Mouse (Mus musculus) bone marrow, adult 2 months (tissue): Measurements from ENCODE around the gene Grn. TPM values are rescaled to one million over a fixed set of nuclear protein-coding genes. Genes with fewer than 3 reads are reported as not detected.
"Not testable (repeated sequence)": the region's sequence is repeated elsewhere in the genome, so short reads cannot be mapped to it uniquely, and the experiment has no call there.

Experiments used
- H3K27ac ChIP-seq: fragments of 200-500 bp; 2 replicates; pipeline ENCODE4 v1.5.1; 2012; ENCODE audit warnings: low read depth, mild to moderate bottlenecking, control low read depth, inconsistent platforms, low read length; ENCODE audit not compliant: control insufficient read depth, poor library complexity, insufficient read depth
- H3K4me1 ChIP-seq: fragments of 200-500 bp; 2 replicates; pipeline ENCODE4 v1.6.1; 2011; ENCODE audit warnings: low read length; ENCODE audit not compliant: control insufficient read depth, insufficient read depth
- H3K4me3 ChIP-seq: fragments of 200-500 bp; replicated peaks from 2 replicates; pipeline ENCODE3; 2011; ENCODE audit warnings: mild to moderate bottlenecking, low read depth, low read length, control low read depth; ENCODE audit not compliant: control insufficient read depth
- CTCF ChIP-seq: fragments of 200-500 bp; IDR thresholded peaks from 2 replicates; pipeline ENCODE4 v1.5.1; 2011; ENCODE audit warnings: low read length, control low read depth; ENCODE audit not compliant: control insufficient read depth, insufficient read depth
- POLR2A ChIP-seq: fragments of 200-500 bp; IDR thresholded peaks from 2 replicates; pipeline ENCODE4 v1.6.1; 2011; ENCODE audit warnings: low read depth, mild to moderate bottlenecking, control low read depth, low read length, borderline replicate concordance; ENCODE audit not compliant: control insufficient read depth
- WGBS: fragments of 180-500 bp; shearing (Covaris S2); methylation state at CpG from one replicate; pipeline ENCODE4 v1.1.7; 2018; 5-methylcytosine and 5-hydroxymethylcytosine counted together
- polyA plus RNA-seq: library from polyadenylated mRNA; stranded (reverse); fragments of >200 nt; gene quantifications from 2 replicates; pipeline ENCODE4 v1.2.4, GENCODE M21; 2011; ENCODE audit warnings: low replicate concordance; ENCODE audit not compliant: missing spikeins, insufficient read depth, insufficient read length

Grn gene
- polyA plus RNA-seq = 57.7 and 87.0 TPM in 2 replicates

DNA sequence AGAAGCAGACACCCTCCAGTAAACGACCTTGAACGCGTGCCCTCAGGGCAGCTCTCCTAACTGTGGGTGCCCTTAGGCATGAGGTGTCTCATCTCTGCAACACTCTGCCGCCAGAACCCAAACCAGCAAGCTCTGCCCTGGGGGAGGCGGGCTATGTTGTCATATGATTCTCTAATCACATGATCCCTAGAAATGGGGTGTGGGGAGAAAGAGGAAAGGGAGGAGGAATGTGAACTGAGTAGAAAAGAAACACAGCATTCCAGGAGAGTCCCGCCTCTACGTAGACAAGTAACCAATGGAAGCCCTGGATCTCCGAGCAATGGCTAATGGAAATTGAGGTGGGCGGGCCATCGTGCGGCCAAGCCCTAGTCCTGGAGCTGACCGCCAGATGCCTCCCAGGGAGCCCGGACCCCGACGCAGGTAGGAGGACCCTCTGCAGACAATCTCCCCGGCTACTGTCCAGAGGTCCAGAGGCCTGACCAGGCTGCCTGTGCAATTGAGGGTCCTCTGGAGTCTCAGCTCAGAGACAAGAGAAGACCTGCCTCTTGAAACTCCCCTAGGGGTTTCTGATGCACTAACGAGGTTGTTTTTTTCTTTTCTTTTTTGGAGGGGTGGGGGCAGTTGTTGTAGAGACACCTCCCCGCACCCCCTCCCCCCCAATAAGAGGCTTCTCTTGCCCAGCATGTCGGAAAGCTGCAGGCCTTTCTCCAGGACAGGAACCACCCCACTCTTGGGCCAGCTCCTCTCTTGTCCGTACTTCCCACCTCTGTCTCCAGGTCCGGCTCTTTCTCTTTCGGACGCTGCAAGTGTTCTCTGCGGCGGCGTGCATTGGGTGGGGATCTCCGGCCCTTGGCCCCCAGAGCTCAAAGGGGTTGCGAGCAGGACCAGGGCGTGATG lies at the start of gene Grn:
Gene Grn (plus strand): TSS at position 195 of the 897 bp plus-strand sequence.
- Histone ChIP-seq H3K4me3 (peak within 1 kb of the TSS; percentile 72), H3K27ac (peak within 1 kb of the TSS; percentile 76), H3K4me1 (peaks cover 10% of the 10 kb centered on the region; the same call in 1 of the 2 replicates)
- TF ChIP-seq POLR2A (peak; percentile 38; the same call in 1 of the 2 replicates), CTCF (no peak)
- WGBS = under 1% methylated on average over 29 of the region's 29 CpGs

DNA sequence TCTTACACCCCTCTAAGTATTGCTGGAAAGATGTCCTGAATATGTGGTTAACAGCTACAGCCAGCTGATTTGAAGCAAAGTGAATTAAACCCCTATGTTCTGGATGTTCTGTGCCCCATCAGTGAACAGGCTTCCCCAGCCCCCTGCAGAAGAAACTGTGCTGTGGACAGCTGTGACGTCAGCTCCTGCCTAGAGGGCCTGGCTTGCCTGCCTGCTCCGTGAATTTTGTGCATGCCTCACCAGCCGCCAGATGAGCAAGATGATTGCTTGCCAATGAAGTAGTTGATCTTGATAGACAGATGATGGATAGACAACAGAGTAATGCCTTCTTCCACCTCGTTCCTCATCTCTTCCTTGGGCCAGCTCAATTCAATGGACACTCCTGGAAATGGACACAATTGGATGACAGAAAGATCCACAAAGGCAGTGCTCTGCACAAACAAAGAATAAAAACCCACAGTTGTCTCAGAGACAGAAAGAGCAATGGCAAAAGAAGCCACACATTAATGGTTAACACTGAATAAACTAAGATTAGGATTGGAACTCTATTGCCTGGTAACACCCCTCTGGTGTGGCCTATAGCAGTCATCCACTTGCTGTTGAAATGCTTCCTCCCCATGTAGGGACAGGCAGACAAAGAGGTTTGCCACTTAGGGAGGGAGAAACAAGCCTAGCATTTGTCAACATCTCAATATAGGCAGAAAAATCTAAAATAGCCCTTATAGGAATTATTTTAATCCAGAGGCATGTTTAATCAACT lies 48.6 kb upstream of the Grn start:
- Histone ChIP-seq H3K27ac (no peak overlapping the region), H3K4me1 (no peaks in the 10 kb centered on the region), H3K4me3 (no peak overlapping the region)
- WGBS = 62% methylated on average over 4 of the region's 4 CpGs
- TF ChIP-seq CTCF (no peak), POLR2A (no peak)

GRCm38 (mm10) chr11:102382794-102383193 lies 47.3 kb upstream of the Grn start:
- 47% methylated on average over 3 of the region's 3 CpGs for WGBS
- H3K27ac ChIP-seq = no peak overlapping the region
- H3K4me3 ChIP-seq = no peak overlapping the region
- H3K4me1 ChIP-seq = no peaks in the 10 kb centered on the region
- TF ChIP-seq CTCF (no peak), POLR2A (no peak)

GRCm38 (mm10) chr11:102383365-102384136 lies 46.6 kb upstream of the Grn start:
- TF ChIP-seq POLR2A (no peak), CTCF (no peak)
- Histone ChIP-seq H3K4me3 (no peak overlapping the region), H3K4me1 (no peaks in the 10 kb centered on the region), H3K27ac (no peak overlapping the region)
- WGBS = 65% methylated on average over 1 of the region's 1 CpGs

DNA sequence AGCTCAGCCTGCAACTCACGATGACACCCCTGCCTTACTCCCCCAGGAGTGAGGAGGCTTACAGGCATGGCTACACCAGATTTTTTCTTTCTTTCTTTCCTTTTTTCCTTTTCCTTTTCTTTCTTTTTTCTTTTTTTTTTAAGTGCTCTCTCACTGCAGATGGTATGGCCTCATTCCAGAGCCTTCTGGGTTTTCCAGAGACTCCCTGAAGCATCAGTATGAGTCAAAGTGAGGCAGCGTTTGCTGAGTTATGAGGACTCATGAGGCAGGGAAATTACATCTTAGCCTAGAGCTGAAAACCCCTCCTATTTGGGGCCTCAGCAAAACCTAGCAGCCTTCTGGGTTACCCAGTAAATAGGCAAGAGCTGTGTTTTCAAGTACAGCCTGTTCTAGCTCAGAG lies 45.7 kb upstream of the Grn start:
- 54% methylated on average over 2 of the region's 2 CpGs for WGBS
- TF ChIP-seq POLR2A = no peak
- no peak for TF ChIP-seq CTCF
- Histone ChIP-seq H3K27ac (no peak overlapping the region), H3K4me3 (no peak overlapping the region), H3K4me1 (no peaks in the 10 kb centered on the region)

DNA sequence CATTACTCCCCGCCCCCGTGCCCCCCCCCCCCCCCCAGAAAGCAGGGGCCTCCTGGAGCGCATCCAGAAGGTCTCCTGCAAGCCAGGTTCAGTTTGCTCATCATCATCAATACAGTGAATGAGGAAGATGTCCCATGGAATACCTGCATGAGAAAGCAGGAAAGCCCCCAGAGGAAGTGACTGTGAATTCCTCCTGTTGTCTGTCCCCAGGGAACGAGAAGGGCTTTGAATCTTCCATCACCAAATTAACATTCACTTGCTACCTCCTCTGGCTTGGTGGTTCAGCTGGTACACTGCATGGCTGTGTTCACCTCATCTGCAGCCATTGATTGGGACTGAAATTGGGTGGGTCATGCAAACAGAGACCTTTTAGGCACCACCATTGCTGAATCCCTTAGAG lies 45.0 kb upstream of the Grn start:
- 34% methylated on average over 3 of the region's 4 CpGs for WGBS
- no peak for TF ChIP-seq POLR2A
- TF ChIP-seq CTCF = no peak
- no peak overlapping the region for H3K27ac ChIP-seq
- no peaks in the 10 kb centered on the region for H3K4me1 ChIP-seq
- H3K4me3 ChIP-seq = no peak overlapping the region

- Histone ChIP-seq H3K27ac (no peak overlapping the region), H3K4me1 (no peaks in the 10 kb centered on the region), H3K4me3 (no peak overlapping the region)
- WGBS = 15% methylated on average over 5 of the region's 5 CpGs
- TF ChIP-seq POLR2A (no peak), CTCF (no peak)
These were observed 44.0 kb upstream of the Grn start for GRCm38 (mm10) chr11:102386121-102386520.

DNA sequence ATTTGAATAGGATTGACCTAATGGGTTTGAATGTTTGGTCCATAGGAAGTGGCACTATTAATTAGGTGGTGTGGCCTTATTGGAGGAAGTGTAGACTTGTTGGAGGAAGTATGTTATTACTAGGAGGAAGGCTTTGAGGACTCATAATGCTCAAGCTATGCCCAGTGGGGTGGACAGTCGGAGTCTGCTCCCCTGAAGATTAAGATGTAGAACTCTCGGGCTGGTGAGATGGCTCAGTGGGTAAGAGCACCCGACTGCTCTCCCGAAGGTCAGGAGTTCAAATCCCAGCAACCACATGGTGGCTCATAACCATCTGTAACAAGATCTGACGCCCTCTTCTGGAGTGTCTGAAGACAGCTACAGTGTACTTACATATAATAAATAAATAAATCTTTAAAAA lies 40.7 kb upstream of the Grn start:
- H3K27ac ChIP-seq, H3K4me1 ChIP-seq, H3K4me3 ChIP-seq: not testable (repeated sequence)
- WGBS = 79% methylated on average over 4 of the region's 5 CpGs
